Mouse (Mus musculus) C2C12 (cell line): ENCODE results near the gene Smarca4.

Source experiments
- CEBPB ChIP-seq: IDR thresholded peaks from one replicate; pipeline ENCODE4 v1.6.1; 2011; ENCODE audit warnings: low read depth, mild to moderate bottlenecking, control low read depth, moderate library complexity
- CTCF ChIP-seq: IDR thresholded peaks from one replicate; pipeline ENCODE4 v1.5.1; 2011; ENCODE audit not compliant: control insufficient read depth, insufficient read depth, insufficient read length
- FOSL1 ChIP-seq: IDR thresholded peaks from one replicate; pipeline ENCODE4 v1.8.0; 2011; ENCODE audit warnings: mild to moderate bottlenecking, low read length; ENCODE audit not compliant: poor library complexity, insufficient read depth, severe bottlenecking
- MAX ChIP-seq: IDR thresholded peaks from one replicate; pipeline ENCODE4 v1.6.1; 2011; ENCODE audit warnings: mild to moderate bottlenecking, control low read depth
- MYOD1 ChIP-seq: IDR thresholded peaks from one replicate; pipeline ENCODE4 v1.6.1; 2011; ENCODE audit warnings: low read depth; ENCODE audit not compliant: control insufficient read depth, insufficient read length
- MYOG ChIP-seq: IDR thresholded peaks from one replicate; pipeline ENCODE4 v1.6.1; 2011; ENCODE audit not compliant: control insufficient read depth, insufficient read length; ENCODE audit errors: extremely low read depth
- USF1 ChIP-seq: IDR thresholded peaks from one replicate; pipeline ENCODE4 v1.6.1; 2011; ENCODE audit warnings: low read depth, mild to moderate bottlenecking, control low read depth, moderate library complexity

GRCm38 (mm10) chr9:21576286-21576685, 39.7 kb upstream of the Smarca4 start:
- TF ChIP-seq MAX (no peak), USF1 (no peak), CTCF (no peak), FOSL1 (no peak), MYOD1 (no peak), MYOG (no peak), CEBPB (no peak)
